Mouse (Mus musculus) stomach, postnatal 0 days (tissue): Measurements from ENCODE around the gene Dst.

Experiments
- CTCF ChIP-seq: IDR thresholded peaks from 2 replicates; pipeline ENCODE4 v1.5.1; 2016; ENCODE audit warnings: antibody characterized with exemption, low read depth, mild to moderate bottlenecking, moderate library complexity
- EP300 ChIP-seq: optimal IDR thresholded peaks from 2 replicates; pipeline ENCODE3; 2016; ENCODE audit warnings: antibody characterized with exemption

DNA sequence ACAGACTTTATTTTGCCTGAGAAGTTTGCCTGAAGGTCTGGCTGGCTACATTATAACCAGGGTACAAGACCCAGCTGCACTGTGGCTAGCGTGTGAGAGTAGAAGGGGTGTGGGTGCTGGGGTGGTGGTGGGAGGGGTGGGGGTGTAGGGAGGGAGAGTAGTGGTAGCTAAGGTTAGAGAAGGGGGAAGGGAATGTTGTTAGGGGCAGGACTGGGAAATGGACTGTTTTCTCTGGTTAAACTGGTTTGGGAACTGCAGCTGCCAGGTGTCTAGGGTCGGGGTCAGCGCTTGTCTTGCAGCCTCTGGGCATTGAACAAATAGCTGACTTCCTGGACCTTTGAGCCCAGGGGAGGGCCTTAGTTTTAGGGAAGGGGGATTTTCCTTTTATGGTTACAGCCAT, 17.3 kb downstream of the Dst start:
- TF ChIP-seq CTCF, result no peak
- no peak for TF ChIP-seq EP300
